Mouse (Mus musculus): ENCODE measurements around the gene Ranbp10.

- no peak for TF ChIP-seq CTCF (IDR thresholded peaks at IDR 0.05; ENCODE audit: low read depth)
- no peak for TF ChIP-seq EP300 (optimal IDR thresholded peaks at IDR 0.05)
Measured at GRCm38 (mm10) chr8:105839209-105839608, 12.1 kb upstream of the Ranbp10 start.
